Mouse (Mus musculus) neural tube, embryonic 14.5 days (tissue): Measurements from ENCODE around the gene Ccser1. TPM values are rescaled to one million over a fixed set of nuclear protein-coding genes. Genes with fewer than 3 reads are reported as not detected.

ENCODE experiments used
- ATAC-seq: fragments of 200-750 bp; cut with Nextera tagmentation; 2 replicates; pipeline ENCODE4 v1.8.0; 2017; ENCODE audit warnings: low read depth, mild to moderate bottlenecking, moderate TSS enrichment, moderate library complexity
- H3K27ac ChIP-seq: fragments of 300-500 bp; sonication (generic); 2 replicates; pipeline ENCODE4 v1.5.1; 2014; ENCODE audit warnings: low read depth, mild to moderate bottlenecking, control low read depth, low read length, moderate library complexity, mixed read lengths
- H3K27me3 ChIP-seq: fragments of 300-500 bp; sonication (generic); 2 replicates; pipeline ENCODE4 v1.6.1; 2014; ENCODE audit warnings: low read length; ENCODE audit not compliant: control insufficient read depth, insufficient read depth
- H3K36me3 ChIP-seq: fragments of 300-500 bp; sonication (generic); 2 replicates; pipeline ENCODE4 v1.6.1; 2014; ENCODE audit warnings: low read length, mixed read lengths; ENCODE audit not compliant: control insufficient read depth, insufficient read depth
- H3K4me1 ChIP-seq: fragments of 300-500 bp; sonication (generic); 2 replicates; pipeline ENCODE4 v1.6.1; 2014; ENCODE audit warnings: low read length; ENCODE audit not compliant: control insufficient read depth, insufficient read depth
- H3K4me2 ChIP-seq: fragments of 300-500 bp; sonication (generic); 2 replicates; pipeline ENCODE4 v1.6.1; 2014; ENCODE audit warnings: mild to moderate bottlenecking, low read depth, low read length, control low read depth
- H3K4me3 ChIP-seq: fragments of 300-500 bp; sonication (generic); 2 replicates; pipeline ENCODE4 v1.5.1; 2014; ENCODE audit warnings: low read depth, low read length, control low read depth, mixed read lengths
- H3K9ac ChIP-seq: fragments of 300-500 bp; sonication (generic); replicated peaks from 2 replicates; pipeline ENCODE4 v1.6.1; 2014; ENCODE audit warnings: low read depth, mild to moderate bottlenecking, control low read depth, low read length, mixed read lengths
- H3K9me3 ChIP-seq: fragments of 300-500 bp; sonication (generic); 2 replicates; pipeline ENCODE4 v1.6.1; 2016; ENCODE audit warnings: low read length; ENCODE audit not compliant: control insufficient read depth
- WGBS: fragments of 180-500 bp; shearing (Covaris S2); extraction: QIAGEN DNeasy Blood & Tissue Kit; methylation state at CpG from one replicate; pipeline ENCODE4 v1.1.7; 2014; 5-methylcytosine and 5-hydroxymethylcytosine counted together
- polyA plus RNA-seq: library from polyadenylated mRNA; unstranded; fragments of >200 nt; fragmentation: Nextera tagmentation; extraction: Ambion mirVana; gene quantifications from 2 replicates; pipeline ENCODE4 v1.2.1, GENCODE M21; 2014

Gene Ccser1
- polyA plus RNA-seq, 1 experiment from 2014 or later = 37.5 TPM

DNA sequence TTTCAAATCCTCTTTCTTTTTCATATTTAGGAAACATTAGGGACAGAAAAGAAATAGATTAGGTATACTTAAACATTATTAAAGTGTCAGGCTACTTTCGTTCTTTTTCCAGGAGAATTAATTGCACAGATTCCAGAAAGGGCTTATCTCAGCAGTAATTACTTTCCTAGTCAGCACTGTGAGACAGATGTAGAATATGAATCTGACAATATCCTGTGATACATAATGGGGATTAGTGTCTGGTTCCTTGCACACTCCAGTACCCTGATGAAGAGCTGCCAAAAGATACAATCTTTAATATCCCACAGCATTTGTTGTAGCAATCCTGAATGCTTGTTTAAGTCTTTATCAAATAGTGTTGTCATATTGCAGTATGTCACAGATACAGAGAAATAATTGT, 548.9 kb downstream of the Ccser1 start:
- Histone ChIP-seq H3K4me2 (no peak overlapping the region), H3K9me3 (no peaks in the 10 kb centered on the region), H3K9ac (no peak overlapping the region), H3K27ac (no peak overlapping the region), H3K27me3 (no peaks in the 10 kb centered on the region), H3K4me1 (no peaks in the 10 kb centered on the region), H3K4me3 (no peak overlapping the region), H3K36me3 (no peaks in the 10 kb centered on the region)
- 29% methylated on average over 1 of the region's 1 CpGs for WGBS
- 0 out of 2 replicates have a peak, but pooled peaks have one; percentile 41 for ATAC-seq

DNA sequence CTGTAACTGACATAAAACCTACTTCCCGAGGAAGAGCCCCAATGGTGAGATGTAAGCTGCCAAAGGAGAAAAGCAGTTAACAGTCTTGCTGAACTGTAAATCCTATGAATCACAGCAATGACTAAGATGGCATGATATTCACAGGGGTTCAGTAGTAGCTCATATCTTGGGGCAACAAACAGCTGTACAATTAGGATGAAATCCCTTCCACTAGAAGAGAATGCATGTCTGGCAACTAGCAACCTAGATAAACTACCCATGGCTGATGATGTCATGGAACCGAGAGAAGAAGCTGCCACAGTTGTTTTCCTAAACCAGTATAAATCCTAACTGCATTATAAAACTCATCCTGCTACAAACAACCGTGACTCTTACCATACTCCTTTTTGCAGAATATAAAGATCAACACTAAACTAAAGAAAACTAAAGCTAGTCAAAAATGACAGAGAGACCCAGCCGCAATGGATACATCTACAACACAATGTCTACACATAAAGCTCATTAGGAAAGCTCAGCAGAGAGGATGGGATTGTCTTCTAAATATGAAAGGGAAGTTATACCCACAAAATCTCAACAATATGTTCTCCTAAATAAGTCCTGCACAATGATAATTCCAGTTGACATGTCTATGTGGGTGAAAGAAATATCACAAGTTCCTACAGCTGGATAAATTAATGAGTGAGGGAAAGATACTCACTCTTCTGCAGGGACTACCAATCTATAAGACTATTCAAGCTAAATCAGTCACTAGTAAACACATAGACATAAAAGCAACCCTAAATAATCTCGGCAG, 550.2 kb downstream of the Ccser1 start:
- Histone ChIP-seq H3K9me3 (no peaks in the 10 kb centered on the region), H3K9ac (no peak overlapping the region)

DNA sequence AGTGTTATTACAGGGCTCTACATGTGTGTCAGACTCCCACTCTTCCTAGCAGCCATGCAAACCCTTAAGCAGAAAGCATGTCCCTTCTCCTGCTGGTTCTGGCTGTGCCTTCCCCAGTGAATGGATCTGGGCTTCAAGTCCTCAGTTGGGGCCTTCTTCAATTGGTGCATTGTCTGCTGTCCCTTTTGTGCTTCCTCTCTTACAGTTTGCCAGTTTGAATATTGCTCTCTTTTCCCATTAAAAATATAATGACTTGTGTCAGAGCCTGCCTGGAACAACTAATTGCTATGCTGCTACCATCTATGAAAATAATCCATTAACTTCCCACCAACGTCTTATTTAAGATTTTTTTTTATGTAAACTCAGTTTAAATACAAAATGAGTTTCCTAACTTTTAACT, 566.2 kb downstream of the Ccser1 start:
- H3K9me3 ChIP-seq = no peaks in the 10 kb centered on the region
- H3K4me3 ChIP-seq = no peak overlapping the region
- H3K27ac ChIP-seq = no peak overlapping the region
- no peaks in the 10 kb centered on the region for H3K27me3 ChIP-seq
- H3K9ac ChIP-seq = no peak overlapping the region
- H3K4me2 ChIP-seq = no peak overlapping the region
- ATAC-seq = no peak
- no peaks in the 10 kb centered on the region for H3K4me1 ChIP-seq
- WGBS = 64% methylated on average over 1 of the region's 1 CpGs
- no peaks in the 10 kb centered on the region for H3K36me3 ChIP-seq

More for the DNA sequence above, 550.2 kb downstream of the Ccser1 start:
- Histone ChIP-seq H3K27ac (no peak overlapping the region), H3K4me1 (no peaks in the 10 kb centered on the region), H3K4me2 (no peak overlapping the region), H3K4me3 (no peak overlapping the region), H3K36me3 (no peaks in the 10 kb centered on the region), H3K27me3 (no peaks in the 10 kb centered on the region)
- no peak for ATAC-seq
- 62% methylated on average over 5 of the region's 5 CpGs for WGBS

DNA sequence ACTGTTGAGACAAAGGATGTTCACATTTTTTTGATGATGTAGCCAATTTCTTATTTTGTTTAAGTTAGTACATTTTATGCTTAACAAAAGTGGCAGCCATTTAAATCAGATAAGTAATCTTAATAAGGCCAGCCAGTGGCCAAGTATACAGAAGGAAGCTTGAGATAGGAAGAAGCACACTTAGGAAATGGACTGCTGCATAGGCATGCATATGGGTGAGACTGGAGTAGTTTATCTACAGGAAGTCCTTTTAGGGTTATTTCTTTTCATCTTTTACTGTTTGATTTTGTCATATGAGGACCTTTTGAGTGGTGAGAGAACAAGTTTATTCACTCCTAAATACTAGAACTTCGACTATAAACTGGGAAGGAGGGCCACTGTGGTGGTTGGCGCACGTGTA, 582.0 kb downstream of the Ccser1 start:
- Histone ChIP-seq H3K4me1 (no peaks in the 10 kb centered on the region), H3K4me3 (no peak overlapping the region), H3K4me2 (no peak overlapping the region), H3K9me3 (no peaks in the 10 kb centered on the region), H3K27me3 (no peaks in the 10 kb centered on the region), H3K9ac (no peak overlapping the region), H3K27ac (no peak overlapping the region), H3K36me3 (no peaks in the 10 kb centered on the region)
- 95% methylated on average over 3 of the region's 3 CpGs for WGBS
- no peak for ATAC-seq

DNA sequence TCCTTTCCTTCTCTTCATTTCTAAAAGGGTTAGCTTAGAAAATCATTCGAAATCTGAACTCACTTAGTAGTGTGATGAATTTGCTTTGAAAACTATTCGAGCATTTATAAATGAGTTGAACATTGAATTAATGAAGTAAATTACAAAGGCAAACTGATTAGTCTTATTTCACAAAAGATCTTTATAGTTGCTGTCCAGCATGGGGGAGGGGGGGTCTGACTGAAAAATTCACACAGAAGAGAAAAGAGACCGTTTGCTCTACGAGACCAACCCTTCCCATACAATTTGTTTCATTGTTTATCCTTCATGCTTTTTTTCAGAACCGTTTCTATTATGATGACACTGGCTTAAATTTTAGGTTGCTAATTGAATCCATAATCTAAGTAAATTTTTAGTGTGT, 583.3 kb downstream of the Ccser1 start:
- no peaks in the 10 kb centered on the region for H3K36me3 ChIP-seq
- ATAC-seq = no peak
- no peak overlapping the region for H3K9ac ChIP-seq
- no peak overlapping the region for H3K27ac ChIP-seq
- peaks cover under 1% of the 10 kb centered on the region; the same call in 1 of the 2 replicates for H3K4me1 ChIP-seq
- H3K4me2 ChIP-seq = no peak overlapping the region
- no peak overlapping the region for H3K4me3 ChIP-seq
- H3K27me3 ChIP-seq = no peaks in the 10 kb centered on the region
- WGBS = 55% methylated on average over 5 of the region's 5 CpGs
- no peaks in the 10 kb centered on the region for H3K9me3 ChIP-seq

DNA sequence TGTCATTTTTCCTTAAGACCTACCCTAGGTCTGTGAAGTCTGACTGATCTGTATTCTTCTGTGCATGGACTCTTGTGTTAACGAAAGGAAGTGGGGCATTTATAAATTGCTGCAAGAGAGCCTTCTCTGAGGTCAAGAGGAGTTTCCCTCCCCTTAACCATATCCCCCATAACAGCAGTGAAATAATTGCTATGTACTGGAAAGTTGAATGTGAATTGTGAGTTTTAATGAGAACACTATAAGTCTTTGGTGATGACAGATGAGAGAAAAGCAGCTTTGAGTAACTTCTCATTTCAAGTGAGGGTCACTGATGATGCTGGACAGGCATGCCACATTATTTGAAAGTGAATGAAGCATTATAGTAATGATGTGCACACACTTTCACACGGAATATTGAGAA, 585.7 kb downstream of the Ccser1 start:
- Histone ChIP-seq H3K36me3 (no peaks in the 10 kb centered on the region), H3K4me2 (no peak overlapping the region), H3K4me1 (peaks cover 4% of the 10 kb centered on the region; the same call in 1 of the 2 replicates), H3K27me3 (no peaks in the 10 kb centered on the region), H3K4me3 (no peak overlapping the region), H3K9ac (no peak overlapping the region), H3K27ac (no peak overlapping the region), H3K9me3 (no peaks in the 10 kb centered on the region)
- no peak for ATAC-seq
- 81% methylated on average over 2 of the region's 2 CpGs for WGBS

DNA sequence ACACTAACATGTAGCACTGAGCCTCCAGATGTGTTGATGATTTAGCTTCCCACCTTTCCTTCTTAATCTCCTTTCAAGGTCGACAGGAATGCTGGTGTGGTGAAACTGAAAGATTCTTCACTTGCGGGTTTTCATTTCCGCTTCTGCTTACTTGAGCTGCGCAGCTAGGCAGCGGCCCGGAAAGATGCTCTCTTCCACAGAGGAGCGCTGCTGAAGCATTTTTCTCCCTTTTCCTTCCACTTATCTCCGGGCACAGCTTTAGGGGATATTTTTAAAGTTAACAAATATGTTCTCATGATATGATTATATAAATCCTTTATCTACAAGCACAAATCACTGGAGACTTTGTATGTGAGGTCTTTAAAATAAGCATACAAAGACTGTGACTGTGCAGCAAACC, 587.0 kb downstream of the Ccser1 start:
- H3K4me2 ChIP-seq = no peak overlapping the region
- H3K4me1 ChIP-seq = peaks cover 4% of the 10 kb centered on the region; the same call in 1 of the 2 replicates
- H3K9me3 ChIP-seq = no peaks in the 10 kb centered on the region
- no peak overlapping the region for H3K9ac ChIP-seq
- H3K4me3 ChIP-seq = no peak overlapping the region
- no peaks in the 10 kb centered on the region for H3K27me3 ChIP-seq
- H3K36me3 ChIP-seq = no peaks in the 10 kb centered on the region
- no peak for ATAC-seq
- no peak overlapping the region for H3K27ac ChIP-seq
- WGBS = 71% methylated on average over 8 of the region's 8 CpGs

DNA sequence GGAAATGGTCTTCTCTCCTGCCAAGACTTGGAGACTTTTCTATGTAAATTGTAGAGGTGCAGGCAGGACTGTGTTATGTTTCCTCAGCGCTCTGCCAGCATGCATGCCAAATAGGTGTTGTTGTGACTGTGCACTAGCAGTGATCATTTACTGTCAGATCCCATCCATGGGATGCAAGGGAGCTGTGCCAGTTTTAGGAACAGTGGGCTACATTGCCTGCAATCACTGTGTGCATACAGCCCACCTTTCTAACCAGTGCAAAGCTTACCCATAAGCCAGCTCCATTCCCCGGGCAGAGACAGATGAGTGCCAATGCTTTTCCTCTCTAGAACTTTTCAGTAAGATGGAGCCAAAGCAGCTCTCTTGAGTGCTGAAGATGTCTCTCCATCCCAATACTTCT, 606.6 kb downstream of the Ccser1 start:
- Histone ChIP-seq H3K4me2 (no peak overlapping the region), H3K9me3 (no peaks in the 10 kb centered on the region), H3K36me3 (no peaks in the 10 kb centered on the region), H3K27ac (no peak overlapping the region), H3K4me1 (no peaks in the 10 kb centered on the region), H3K4me3 (no peak overlapping the region), H3K27me3 (no peaks in the 10 kb centered on the region), H3K9ac (no peak overlapping the region)
- no peak for ATAC-seq
- WGBS = 89% methylated on average over 2 of the region's 2 CpGs

DNA sequence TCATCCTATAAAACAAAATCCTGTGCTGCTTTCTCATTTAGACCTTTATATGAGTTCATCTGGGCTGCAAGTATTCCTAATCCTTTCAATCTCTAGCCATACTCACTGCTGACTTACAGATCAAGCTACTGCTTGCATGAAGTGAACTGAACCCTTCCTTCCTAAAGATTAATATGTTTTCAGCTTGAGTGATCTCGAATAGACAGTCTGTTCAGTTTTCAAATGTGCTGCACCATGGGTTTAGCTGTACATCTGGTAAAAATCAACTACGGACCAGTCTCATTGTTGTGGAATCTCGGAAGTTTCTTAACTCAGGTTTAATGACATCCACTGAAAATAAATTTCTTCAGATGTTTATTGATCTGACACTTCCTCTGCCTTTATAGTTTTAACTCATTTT, 620.8 kb downstream of the Ccser1 start:
- 38% methylated on average over 3 of the region's 3 CpGs for WGBS
- ATAC-seq = no peak
- Histone ChIP-seq H3K27me3 (no peaks in the 10 kb centered on the region), H3K4me2 (no peak overlapping the region), H3K4me3 (no peak overlapping the region), H3K9ac (no peak overlapping the region), H3K9me3 (no peaks in the 10 kb centered on the region), H3K4me1 (no peaks in the 10 kb centered on the region), H3K27ac (no peak overlapping the region), H3K36me3 (no peaks in the 10 kb centered on the region)
